ENCODE assay signal across 8 mouse cellular contexts in genomic region chr17:56170636-56171035, GRCm38 (mm10). TPM values are rescaled to one million over a fixed set of nuclear protein-coding genes. Genes with fewer than 3 reads are reported as not detected.
DNase-seq lines count a peak whose midpoint lies in the region; ATAC-seq and TF ChIP-seq lines count a peak whose summit lies in the region.
"Had no signal": no experiment of that assay in that cellular context is flagged by ENCODE, and none has a peak within 500 bp of the region (broad histone marks: within the 10 kb centered on the region; RNA-seq: fewer than 3 reads in every experiment).

No protein-coding gene starts in this region.

- H3K9ac ChIP-seq in midbrain, embryonic 13.5 days (replicated peaks) = no peak overlapping the region

- DNase-seq in kidney, adult 2 months = peak; percentile 19
- DNase-seq in kidney, postnatal 4 days = no peak
- peak; percentile 46 for DNase-seq in embryo, embryonic 9.5 days (ENCODE audit: extremely low spot score)
- peak; percentile 69 for DNase-seq in hindbrain, embryonic 10.5 days (ENCODE audit: low spot score)
- DNase-seq in MN1 (ENCODE audit: low spot score) = no peak
- no peak for DNase-seq in cerebellum, adult 11 months
- DNase-seq: lung, postnatal 10 days had no signal

- no peaks in the 10 kb centered on the region for H3K27me3 ChIP-seq in kidney, adult 2 months (replicated peaks; ENCODE audit: control insufficient read depth, insufficient read depth, low read length)
- no peaks in the 10 kb centered on the region for H3K27me3 ChIP-seq in hindbrain, embryonic 10.5 days (ENCODE audit: insufficient read depth, poor library complexity, severe bottlenecking)
- no peaks in the 10 kb centered on the region for H3K27me3 ChIP-seq in midbrain, embryonic 13.5 days

- ATAC-seq in midbrain, embryonic 13.5 days = 0 out of 2 replicates have a peak, but pooled peaks have one; percentile 31

- H3K27ac ChIP-seq in kidney, adult 2 months (ENCODE audit: insufficient read depth, low read depth, low read length) = no peak overlapping the region; the same call in 1 of the 2 replicates
- H3K27ac ChIP-seq in hindbrain, embryonic 10.5 days = peak overlapping the region; percentile 79
- no peak overlapping the region for H3K27ac ChIP-seq in midbrain, embryonic 13.5 days

- 76% methylated on average over 10 of the region's 10 CpGs for WGBS in kidney, adult 2 months
- WGBS in hindbrain, embryonic 10.5 days = 30% methylated on average over 10 of the region's 10 CpGs
- WGBS in midbrain, embryonic 13.5 days = 16% methylated on average over 10 of the region's 10 CpGs

- TF ChIP-seq CTCF in kidney, adult 2 months (conservative IDR thresholded peaks at IDR 0.05; ENCODE audit: insufficient read depth, insufficient read length, low read depth, low read length) = no peak

- no peak for TF ChIP-seq POLR2A in kidney, adult 2 months (IDR thresholded peaks at IDR 0.05; ENCODE audit: low read depth, low read length)

- H3K9me3 ChIP-seq in hindbrain, embryonic 10.5 days = no peaks in the 10 kb centered on the region
- H3K9me3 ChIP-seq in midbrain, embryonic 13.5 days = no peaks in the 10 kb centered on the region

- no peak overlapping the region for H3K4me2 ChIP-seq in midbrain, embryonic 13.5 days (replicated peaks)

- no peaks in the 10 kb centered on the region for H3K4me1 ChIP-seq in kidney, adult 2 months (ENCODE audit: control insufficient read depth, insufficient read depth, low read length)
- peaks cover 37% of the 10 kb centered on the region for H3K4me1 ChIP-seq in hindbrain, embryonic 10.5 days (replicated peaks)
- peaks cover 17% of the 10 kb centered on the region for H3K4me1 ChIP-seq in midbrain, embryonic 13.5 days (replicated peaks)

- H3K4me3 ChIP-seq in kidney, adult 2 months (ENCODE audit: insufficient read depth, low read depth, low read length) = no peak overlapping the region
- H3K4me3 ChIP-seq in hindbrain, embryonic 10.5 days = peak overlapping the region; percentile 29
- H3K4me3 ChIP-seq in midbrain, embryonic 13.5 days (replicated peaks) = no peak overlapping the region

- no peaks in the 10 kb centered on the region for H3K36me3 ChIP-seq in kidney, adult 2 months (ENCODE audit: control insufficient read depth, insufficient read depth, low read length)
- peaks cover 21% of the 10 kb centered on the region for H3K36me3 ChIP-seq in hindbrain, embryonic 10.5 days
- H3K36me3 ChIP-seq in midbrain, embryonic 13.5 days = peaks cover 10% of the 10 kb centered on the region

RNA-seq across cellular contexts. Expression of gene Tnfaip8l1, which starts 8.4 kb away (rescaled TPM):
- 1.7 and 2.7 TPM in 2 replicates for polyA plus RNA-seq in kidney, adult 2 months (2012; rRNA removed)
- polyA plus RNA-seq in hindbrain, embryonic 10.5 days (2016; fragmentation: Nextera tagmentation; extraction: Ambion mirVana) = 10.4 and 11.8 TPM in 2 replicates
- polyA plus RNA-seq in midbrain, embryonic 13.5 days (2015; fragmentation: Nextera tagmentation; extraction: Ambion mirVana) = 8.2 and 8.7 TPM in 2 replicates

RNA-seq across cellular contexts. Expression of gene Mydgf, which starts 13.1 kb away (rescaled TPM):
- 60.6 and 71.7 TPM in 2 replicates for polyA plus RNA-seq in kidney, adult 2 months (2012; rRNA removed)
- 70.5 and 80.6 TPM in 2 replicates for polyA plus RNA-seq in hindbrain, embryonic 10.5 days (2016; fragmentation: Nextera tagmentation; extraction: Ambion mirVana)
- 64.6 and 68.4 TPM in 2 replicates for polyA plus RNA-seq in midbrain, embryonic 13.5 days (2015; fragmentation: Nextera tagmentation; extraction: Ambion mirVana)

RNA-seq across cellular contexts. Expression of gene Sema6b, which starts 30.5 kb away (rescaled TPM):
- polyA plus RNA-seq in kidney, adult 2 months (2012; rRNA removed) = 3.8 and 4.1 TPM in 2 replicates
- 2.3 and 3.8 TPM in 2 replicates for polyA plus RNA-seq in hindbrain, embryonic 10.5 days (2016; fragmentation: Nextera tagmentation; extraction: Ambion mirVana)
- polyA plus RNA-seq in midbrain, embryonic 13.5 days (2015; fragmentation: Nextera tagmentation; extraction: Ambion mirVana) = 7.6 and 10.4 TPM in 2 replicates

RNA-seq across cellular contexts. Expression of gene Dpp9, which starts 48.1 kb away (rescaled TPM):
- polyA plus RNA-seq in kidney, adult 2 months (2012; rRNA removed) = 35.6 and 40.9 TPM in 2 replicates
- 43.0 and 52.3 TPM in 2 replicates for polyA plus RNA-seq in hindbrain, embryonic 10.5 days (2016; fragmentation: Nextera tagmentation; extraction: Ambion mirVana)
- polyA plus RNA-seq in midbrain, embryonic 13.5 days (2015; fragmentation: Nextera tagmentation; extraction: Ambion mirVana) = 26.6 and 29.3 TPM in 2 replicates

RNA-seq across cellular contexts. Expression of gene Lrg1, which starts 48.8 kb away (rescaled TPM):
- polyA plus RNA-seq in kidney, adult 2 months (2012; rRNA removed) = 9.9 and 16.1 TPM in 2 replicates
- polyA plus RNA-seq in hindbrain, embryonic 10.5 days (2016; fragmentation: Nextera tagmentation; extraction: Ambion mirVana) = not detected in 2 replicates
- 0.15 TPM in 1 of 2 replicates, not detected in the other for polyA plus RNA-seq in midbrain, embryonic 13.5 days (2015; fragmentation: Nextera tagmentation; extraction: Ambion mirVana)

Comparison
In these comparisons a context has a peak if more than half of its experiments do, and no peak if none do; other contexts are left out.
1. DNase-seq: peak in kidney, adult 2 months (single experiment), embryo, embryonic 9.5 days (single experiment) and hindbrain, embryonic 10.5 days (single experiment); none in kidney, postnatal 4 days (0 of 2), MN1 (single experiment) and cerebellum, adult 11 months (single experiment).